8 mouse cellular contexts compared by ENCODE assay signal in the genomic region with DNA sequence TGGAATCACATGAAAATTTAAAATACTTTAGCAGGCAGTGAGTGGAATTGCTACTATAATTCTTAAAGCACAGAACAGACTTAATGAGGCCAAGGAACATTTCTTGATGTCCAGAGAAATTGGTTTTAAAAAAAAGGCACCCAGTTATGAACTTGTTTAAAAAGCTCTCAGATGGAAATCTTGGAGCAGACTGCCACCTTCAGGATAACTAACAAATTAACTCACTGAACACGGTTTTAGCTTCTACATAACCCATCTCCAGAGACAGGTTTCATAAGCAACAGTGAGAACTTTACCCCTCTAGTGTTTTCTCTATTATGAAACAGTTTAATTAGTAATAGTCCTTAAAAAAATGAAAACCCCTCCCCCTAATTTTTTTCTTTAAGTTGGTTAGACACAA. TPM values are rescaled to one million over a fixed set of nuclear protein-coding genes. Genes with fewer than 3 reads are reported as not detected.
A peak's percentile ranks its signal among the peaks of the same experiment; 100 is the strongest.
DNase-seq lines count a peak whose midpoint lies in the region; ATAC-seq and TF ChIP-seq lines count a peak whose summit lies in the region.

No protein-coding gene starts in this region.

- H3K9ac ChIP-seq in forebrain, embryonic 13.5 days: no peak overlapping the region
- H3K9ac ChIP-seq in midbrain, postnatal 0 days (replicated peaks; ENCODE audit: low read length, poor library complexity, severe bottlenecking): no peak overlapping the region

- no peaks in the 10 kb centered on the region for H3K9me3 ChIP-seq in erythroblast, embryonic 14.5 days (ENCODE audit: control insufficient read depth, low read length)
- H3K9me3 ChIP-seq in forebrain, embryonic 13.5 days (replicated peaks): no peaks in the 10 kb centered on the region
- H3K9me3 ChIP-seq in midbrain, postnatal 0 days (ENCODE audit: low read length): no peaks in the 10 kb centered on the region

- no peaks in the 10 kb centered on the region for H3K27me3 ChIP-seq in erythroblast, embryonic 14.5 days (ENCODE audit: control insufficient read depth)
- H3K27me3 ChIP-seq in forebrain, embryonic 13.5 days: no peaks in the 10 kb centered on the region
- H3K27me3 ChIP-seq in midbrain, postnatal 0 days (ENCODE audit: insufficient read depth, low read length): no peaks in the 10 kb centered on the region

- peaks cover 14% of the 10 kb centered on the region for H3K36me3 ChIP-seq in erythroblast, embryonic 14.5 days (ENCODE audit: control insufficient read depth)
- H3K36me3 ChIP-seq in forebrain, embryonic 13.5 days (ENCODE audit: poor library complexity, severe bottlenecking): peaks cover 14% of the 10 kb centered on the region
- no peaks in the 10 kb centered on the region for H3K36me3 ChIP-seq in midbrain, postnatal 0 days (ENCODE audit: insufficient read depth, low read length)

- TF ChIP-seq CTCF in midbrain, postnatal 0 days (IDR thresholded peaks at IDR 0.05): peak; percentile 79

- peak; percentile 12 for DNase-seq in thymus, postnatal 14 days
- no peak for DNase-seq in thymus, postnatal 25 days
- peak; percentile 57 to 74 for DNase-seq in left cerebral cortex, postnatal 14 days (ENCODE audit: low spot score in 2 of 2)
- peak; percentile 90 for DNase-seq in midbrain, postnatal 0 days (ENCODE audit: low spot score)
- no peak for DNase-seq in ovary, adult 18-20 months (ENCODE audit: low spot score)

- intact Hi-C loops in left cerebral cortex, postnatal 14 days (cut with DNase I): loop anchor here (2.0 to 10.0 kb wide), 2 partner anchors 176 to 402 kb away; a partner anchor contains a TSS

- H3K4me2 ChIP-seq in forebrain, embryonic 13.5 days: peak overlapping the region; percentile 72; the same call in 1 of the 2 replicates
- peak overlapping the region; percentile 71 for H3K4me2 ChIP-seq in midbrain, postnatal 0 days (ENCODE audit: low read depth, low read length, poor library complexity, severe bottlenecking)

- H3K27ac ChIP-seq in forebrain, embryonic 13.5 days: no peak overlapping the region
- H3K27ac ChIP-seq in midbrain, postnatal 0 days (ENCODE audit: low read depth, low read length): no peak overlapping the region

- ATAC-seq in erythroblast, adult 5-6 weeks (replicated peaks; ENCODE audit: low FRiP score, poor library complexity, severe bottlenecking): no peak
- no peak for ATAC-seq in forebrain, embryonic 13.5 days
- no peak for ATAC-seq in midbrain, postnatal 0 days (ENCODE audit: low FRiP score)

- peak overlapping the region; percentile 95 for H3K4me3 ChIP-seq in erythroblast, embryonic 14.5 days (replicated peaks)
- H3K4me3 ChIP-seq in forebrain, embryonic 13.5 days: no peak overlapping the region
- H3K4me3 ChIP-seq in midbrain, postnatal 0 days (ENCODE audit: low read depth, low read length): peak overlapping the region; percentile 70

- WGBS in forebrain, embryonic 13.5 days: 3% methylated on average over 1 of the region's 1 CpGs
- WGBS in midbrain, postnatal 0 days: 0% methylated on average over 1 of the region's 1 CpGs

- H3K4me1 ChIP-seq in erythroblast, embryonic 14.5 days (ENCODE audit: control insufficient read depth): peaks cover 18% of the 10 kb centered on the region
- H3K4me1 ChIP-seq in forebrain, embryonic 13.5 days: peaks cover 11% of the 10 kb centered on the region
- no peaks in the 10 kb centered on the region for H3K4me1 ChIP-seq in midbrain, postnatal 0 days (ENCODE audit: insufficient read depth, low read length)

RNA-seq across cellular contexts. Expression of a gene that starts 1.1 kb away (rescaled TPM):
- polyA plus RNA-seq in erythroblast, embryonic 14.5 days (2012): 0.64 and 0.69 TPM in 2 replicates
- 5.2 and 6.9 TPM in 2 replicates for total RNA-seq in erythroblast, adult 5-6 weeks (2015; ENCODE audit: low replicate concordance)
- total RNA-seq in erythroblast, adult 5-6 weeks (2017; ENCODE audit: low replicate concordance): 2.6 and 5.0 TPM in 2 replicates
- polyA plus RNA-seq in forebrain, embryonic 13.5 days (2015; fragmentation: Nextera tagmentation; extraction: Ambion mirVana): 58.2 and 62.4 TPM in 2 replicates
- total RNA-seq in left cerebral cortex, postnatal 14 days (2021): 10 to 100 TPM; 33.1 to 35.0 TPM
- 19.0 and 22.0 TPM in 2 replicates for total RNA-seq in midbrain, postnatal 0 days (2014; rRNA removed)
- polyA plus RNA-seq in midbrain, postnatal 0 days (2015; fragmentation: Nextera tagmentation; extraction: Ambion mirVana): 72.2 and 77.0 TPM in 2 replicates

RNA-seq across cellular contexts. Expression of a gene that starts 45.9 kb away (rescaled TPM):
- 0.01 TPM in 1 of 2 replicates, not detected in the other for polyA plus RNA-seq in erythroblast, embryonic 14.5 days (2012)
- not detected in 2 replicates for total RNA-seq in erythroblast, adult 5-6 weeks (2015; ENCODE audit: low replicate concordance)
- total RNA-seq in erythroblast, adult 5-6 weeks (2017; ENCODE audit: low replicate concordance): not detected in 2 replicates
- polyA plus RNA-seq in forebrain, embryonic 13.5 days (2015; fragmentation: Nextera tagmentation; extraction: Ambion mirVana): 12.3 and 16.7 TPM in 2 replicates
- 10 to 100 TPM; 17.1 to 18.8 TPM for total RNA-seq in left cerebral cortex, postnatal 14 days (2021)
- 32.1 and 34.0 TPM in 2 replicates for total RNA-seq in midbrain, postnatal 0 days (2014; rRNA removed)
- 36.5 and 37.1 TPM in 2 replicates for polyA plus RNA-seq in midbrain, postnatal 0 days (2015; fragmentation: Nextera tagmentation; extraction: Ambion mirVana)

Comparison
In these comparisons a context has a peak if more than half of its experiments do, and no peak if none do; other contexts are left out.
1. DNase-seq: peak in thymus, postnatal 14 days (single experiment), left cerebral cortex, postnatal 14 days (2 of 2) and midbrain, postnatal 0 days (single experiment); none in thymus, postnatal 25 days (single experiment) and ovary, adult 18-20 months (single experiment).
2. RNA of a gene that starts 45.9 kb away (total RNA-seq): 32.1 to 34.0 TPM in midbrain, postnatal 0 days and 17.1 to 18.8 TPM in left cerebral cortex, postnatal 14 days; not detected in erythroblast, adult 5-6 weeks; every median in the first group is over 10 times any median in the second.